Comparison of ENCODE assay signal across 23 mouse cellular contexts in genomic region chr7:80491086-80491485, GRCm38 (mm10). TPM values are rescaled to one million over a fixed set of nuclear protein-coding genes. Genes with fewer than 3 reads are reported as not detected.
A peak's percentile ranks its signal among the peaks of the same experiment; 100 is the strongest.
DNase-seq lines count a peak whose midpoint lies in the region; ATAC-seq and TF ChIP-seq lines count a peak whose summit lies in the region.
"Had no signal": no experiment of that assay in that cellular context is flagged by ENCODE, and none has a peak within 500 bp of the region (broad histone marks: within the 10 kb centered on the region; RNA-seq: fewer than 3 reads in every experiment).

No protein-coding gene starts in this region.

- no peaks in the 10 kb centered on the region for H3K4me1 ChIP-seq in heart, embryonic 10.5 days
- H3K4me1 ChIP-seq in liver, embryonic 13.5 days (replicated peaks), result peaks cover 30% of the 10 kb centered on the region
- no peaks in the 10 kb centered on the region for H3K4me1 ChIP-seq in forebrain, postnatal 0 days (ENCODE audit: insufficient read depth)
- no peaks in the 10 kb centered on the region for H3K4me1 ChIP-seq in hindbrain, embryonic 16.5 days (ENCODE audit: control insufficient read depth, insufficient read depth, low read depth, low read length)
- H3K4me1 ChIP-seq: embryonic facial prominence, embryonic 12.5 days; forebrain, embryonic 10.5 days had no signal

- no peak overlapping the region for H3K27ac ChIP-seq in heart, embryonic 10.5 days
- H3K27ac ChIP-seq in liver, embryonic 13.5 days, result peak overlapping the region; percentile 60
- no peak overlapping the region for H3K27ac ChIP-seq in forebrain, postnatal 0 days (ENCODE audit: low read depth, low read length)
- no peak overlapping the region for H3K27ac ChIP-seq in hindbrain, embryonic 16.5 days (ENCODE audit: low read depth, low read length)
- H3K27ac ChIP-seq: embryonic facial prominence, embryonic 12.5 days; forebrain, embryonic 10.5 days; hindbrain, embryonic 14.5 days had no signal

- peak; percentile 98 for ATAC-seq in liver, embryonic 13.5 days (ENCODE audit: low read depth)
- no peak for ATAC-seq in forebrain, postnatal 0 days
- no peak for ATAC-seq in hindbrain, embryonic 16.5 days
- ATAC-seq: Patski had no signal

- no peaks in the 10 kb centered on the region for H3K9me3 ChIP-seq in heart, embryonic 10.5 days
- H3K9me3 ChIP-seq in liver, embryonic 13.5 days (replicated peaks), result no peaks in the 10 kb centered on the region
- no peaks in the 10 kb centered on the region for H3K9me3 ChIP-seq in forebrain, postnatal 0 days (ENCODE audit: low read length)
- no peaks in the 10 kb centered on the region for H3K9me3 ChIP-seq in hindbrain, embryonic 16.5 days (ENCODE audit: control insufficient read depth, low read length)
- H3K9me3 ChIP-seq: embryonic facial prominence, embryonic 12.5 days; forebrain, embryonic 10.5 days had no signal

- peak overlapping the region; percentile 34; the same call in 1 of the 2 replicates for H3K9ac ChIP-seq in liver, embryonic 13.5 days
- no peak overlapping the region for H3K9ac ChIP-seq in forebrain, postnatal 0 days
- no peak overlapping the region for H3K9ac ChIP-seq in hindbrain, embryonic 16.5 days (ENCODE audit: low read depth, low read length)
- H3K9ac ChIP-seq: embryonic facial prominence, embryonic 12.5 days; hindbrain, embryonic 14.5 days; lung, embryonic 14.5 days had no signal

- peak overlapping the region; percentile 41 for H3K4me2 ChIP-seq in liver, embryonic 13.5 days
- no peak overlapping the region for H3K4me2 ChIP-seq in forebrain, postnatal 0 days (ENCODE audit: low read depth)
- no peak overlapping the region for H3K4me2 ChIP-seq in hindbrain, embryonic 16.5 days (ENCODE audit: low read length)
- H3K4me2 ChIP-seq: embryonic facial prominence, embryonic 12.5 days; hindbrain, embryonic 14.5 days; lung, embryonic 14.5 days had no signal

- intact Hi-C loops in heart, postnatal 36 days (cut with DNase I), result no loop called here

- H3K36me3 ChIP-seq in heart, embryonic 10.5 days, result peaks cover 45% of the 10 kb centered on the region
- peaks cover 72% of the 10 kb centered on the region for H3K36me3 ChIP-seq in liver, embryonic 13.5 days
- H3K36me3 ChIP-seq in forebrain, postnatal 0 days (ENCODE audit: insufficient read depth), result peaks cover 16% of the 10 kb centered on the region
- peaks cover 7% of the 10 kb centered on the region; the same call in 1 of the 2 replicates for H3K36me3 ChIP-seq in hindbrain, embryonic 16.5 days (ENCODE audit: control insufficient read depth, insufficient read depth, low read length)

- peak; percentile 81 for DNase-seq in heart, embryonic 10.5 days (ENCODE audit: low spot score)
- DNase-seq in heart, postnatal 36 days, result no peak
- peak; percentile 54 for DNase-seq in c-Kit-positive CD71-positive TER-119-negative erythroid progenitor cells, embryonic 14.5 days (ENCODE audit: low read depth)
- peak; percentile 65 for DNase-seq in liver, embryonic 13.5 days
- DNase-seq in spleen, postnatal 14 days (ENCODE audit: low spot score in 2 of 2), result peak; percentile 7 to 8
- DNase-seq in forebrain, postnatal 0 days, result no peak
- no peak for DNase-seq in layer of hippocampus, adult 9-10 months (ENCODE audit: low spot score)
- DNase-seq: cerebellum, adult 11 months; cerebellum, postnatal 36 days; gastrocnemius, postnatal 14 days; heart, postnatal 10 days; kidney, adult 11 months; kidney, postnatal 10 days; lung, embryonic 14.5 days; lung, postnatal 4 days; midbrain, embryonic 14.5 days; thymus, postnatal 14 days had no signal

- no peaks in the 10 kb centered on the region for H3K27me3 ChIP-seq in heart, embryonic 10.5 days (ENCODE audit: insufficient read depth, poor library complexity, severe bottlenecking)
- H3K27me3 ChIP-seq in liver, embryonic 13.5 days, result no peaks in the 10 kb centered on the region
- H3K27me3 ChIP-seq in forebrain, postnatal 0 days (ENCODE audit: insufficient read depth, low read length), result no peaks in the 10 kb centered on the region
- H3K27me3 ChIP-seq in hindbrain, embryonic 16.5 days (replicated peaks; ENCODE audit: control insufficient read depth, insufficient read depth, low read length), result no peaks in the 10 kb centered on the region
- H3K27me3 ChIP-seq: CH12.LX; embryonic facial prominence, embryonic 12.5 days; Patski had no signal

- 80% methylated on average over 3 of the region's 3 CpGs for WGBS in heart, embryonic 10.5 days
- 27% methylated on average over 3 of the region's 3 CpGs for WGBS in liver, embryonic 13.5 days (ENCODE audit: insufficient replicate concordance)
- 95% methylated on average over 3 of the region's 3 CpGs for WGBS in forebrain, postnatal 0 days
- WGBS in hindbrain, embryonic 16.5 days, result 96% methylated on average over 3 of the region's 3 CpGs

- no peak overlapping the region for H3K4me3 ChIP-seq in heart, embryonic 10.5 days
- no peak overlapping the region for H3K4me3 ChIP-seq in liver, embryonic 13.5 days (replicated peaks)
- H3K4me3 ChIP-seq in forebrain, postnatal 0 days (ENCODE audit: low read depth, low read length), result no peak overlapping the region
- H3K4me3 ChIP-seq in hindbrain, embryonic 16.5 days (ENCODE audit: low read length), result no peak overlapping the region
- H3K4me3 ChIP-seq: embryonic facial prominence, embryonic 12.5 days; forebrain, embryonic 10.5 days had no signal

- TF ChIP-seq CTCF in forebrain, postnatal 0 days (IDR thresholded peaks at IDR 0.05; ENCODE audit: low read depth), result no peak

RNA-seq across cellular contexts. Expression of gene Blm, which starts 43.8 kb away (rescaled TPM):
- polyA plus RNA-seq in heart, embryonic 10.5 days (2016; fragmentation: Nextera tagmentation; extraction: Ambion mirVana), result 32.3 and 35.6 TPM in 2 replicates
- 1 to 10 TPM; 1.3 to 1.7 TPM for total RNA-seq in heart, postnatal 36 days (2021)
- polyA plus RNA-seq in liver, embryonic 13.5 days (2015; fragmentation: Nextera tagmentation; extraction: Ambion mirVana), result 29.7 and 34.0 TPM in 2 replicates
- 7.1 and 10.4 TPM in 2 replicates for total RNA-seq in forebrain, postnatal 0 days (2014; rRNA removed)
- polyA plus RNA-seq in forebrain, postnatal 0 days (2015; fragmentation: Nextera tagmentation; extraction: Ambion mirVana), result 3.1 and 5.5 TPM in 2 replicates
- 7.3 and 9.6 TPM in 2 replicates for polyA plus RNA-seq in hindbrain, embryonic 16.5 days (2015; fragmentation: Nextera tagmentation; extraction: Ambion mirVana)

Comparison
In these comparisons a context has a peak if more than half of its experiments do, and no peak if none do; other contexts are left out.
1. DNase-seq: peak in heart, embryonic 10.5 days (single experiment), c-Kit-positive CD71-positive TER-119-negative erythroid progenitor cells, embryonic 14.5 days (single experiment), liver, embryonic 13.5 days (single experiment) and spleen, postnatal 14 days (2 of 2); none in heart, postnatal 36 days (0 of 2), forebrain, postnatal 0 days (single experiment) and layer of hippocampus, adult 9-10 months (single experiment).